Mouse (Mus musculus) forebrain, embryonic 12.5 days (tissue): Measurements from ENCODE around the gene 4930470P17Rik. TPM values are rescaled to one million over a fixed set of nuclear protein-coding genes. Genes with fewer than 3 reads are reported as not detected.
"Not testable (repeated sequence)": the region's sequence is repeated elsewhere in the genome, so short reads cannot be mapped to it uniquely, and the experiment has no call there.

Experiments
- ATAC-seq: fragments of 200-750 bp; cut with Nextera tagmentation; 2 replicates; pipeline ENCODE4 v1.8.0; 2017; ENCODE audit warnings: moderate TSS enrichment; ENCODE audit not compliant: low FRiP score
- H3K27ac ChIP-seq: fragments of 300-500 bp; sonication (generic); 2 replicates; pipeline ENCODE4 v1.5.1; 2016; ENCODE audit warnings: mild to moderate bottlenecking
- H3K27me3 ChIP-seq: fragments of 300-500 bp; sonication (generic); 2 replicates; pipeline ENCODE4 v1.6.1; 2016; ENCODE audit warnings: mild to moderate bottlenecking
- H3K36me3 ChIP-seq: fragments of 300-500 bp; sonication (generic); replicated peaks from 2 replicates; pipeline ENCODE4 v1.6.1; 2016; ENCODE audit warnings: mild to moderate bottlenecking
- H3K4me1 ChIP-seq: fragments of 300-500 bp; sonication (generic); 2 replicates; pipeline ENCODE4 v1.6.1; 2016
- H3K4me2 ChIP-seq: fragments of 300-500 bp; sonication (generic); 2 replicates; pipeline ENCODE4 v1.6.1; 2016; ENCODE audit warnings: mild to moderate bottlenecking, moderate library complexity
- H3K4me3 ChIP-seq: fragments of 300-500 bp; sonication (generic); replicated peaks from 2 replicates; pipeline ENCODE4 v1.5.1; 2016; ENCODE audit warnings: mild to moderate bottlenecking
- H3K9ac ChIP-seq: fragments of 300-500 bp; sonication (generic); 2 replicates; pipeline ENCODE4 v1.6.1; 2016; ENCODE audit warnings: mild to moderate bottlenecking
- H3K9me3 ChIP-seq: fragments of 300-500 bp; sonication (generic); 2 replicates; pipeline ENCODE4 v1.6.1; 2016
- WGBS: fragments of 180-500 bp; shearing (Covaris S2); methylation state at CpG from one replicate; pipeline ENCODE4 v1.1.7; 2016; 5-methylcytosine and 5-hydroxymethylcytosine counted together
- polyA plus RNA-seq: library from polyadenylated mRNA; unstranded; fragments of >200 nt; fragmentation: Nextera tagmentation; extraction: Ambion mirVana; gene quantifications from 2 replicates; pipeline ENCODE4 v1.2.1, GENCODE M21; 2016

4930470P17Rik gene
- not detected in 2 replicates for polyA plus RNA-seq

GRCm38 (mm10) chr2:170601917-170602316 lies at the start of gene 4930470P17Rik:
4930470P17Rik (minus strand) TSS chr2:170602017.
- Histone ChIP-seq H3K4me3 (no peak within 1 kb of the TSS), H3K9ac (no peak within 1 kb of the TSS), H3K4me1 (no peaks in the 10 kb centered on the region), H3K4me2 (no peak within 1 kb of the TSS), H3K36me3 (no peaks in the 10 kb centered on the region), H3K9me3 (no peaks in the 10 kb centered on the region), H3K27ac (no peak within 1 kb of the TSS), H3K27me3 (no peaks in the 10 kb centered on the region)
- WGBS, result 80% methylated on average over 9 of the region's 9 CpGs
- no peak for ATAC-seq

GRCm38 (mm10) chr2:170651483-170651882 lies 49.7 kb upstream of the 4930470P17Rik start:
- no peaks in the 10 kb centered on the region for H3K9me3 ChIP-seq
- no peak overlapping the region for H3K9ac ChIP-seq
- H3K36me3 ChIP-seq, result no peaks in the 10 kb centered on the region
- no peaks in the 10 kb centered on the region for H3K27me3 ChIP-seq
- H3K27ac ChIP-seq, result no peak overlapping the region
- WGBS, result 81% methylated on average over 1 of the region's 1 CpGs
- ATAC-seq, result no peak
- no peak overlapping the region for H3K4me3 ChIP-seq
- H3K4me2 ChIP-seq, result no peak overlapping the region
- H3K4me1 ChIP-seq, result peaks cover 8% of the 10 kb centered on the region; the same call in 1 of the 2 replicates

GRCm38 (mm10) chr2:170648542-170648941 lies 46.7 kb upstream of the 4930470P17Rik start:
- no peak for ATAC-seq
- H3K4me3 ChIP-seq, result no peak overlapping the region
- H3K27ac ChIP-seq, result no peak overlapping the region
- H3K4me2 ChIP-seq, result no peak overlapping the region
- H3K9ac ChIP-seq, result no peak overlapping the region
- no peaks in the 10 kb centered on the region for H3K9me3 ChIP-seq
- H3K36me3 ChIP-seq, result no peaks in the 10 kb centered on the region
- no peaks in the 10 kb centered on the region for H3K27me3 ChIP-seq
- WGBS, result 85% methylated on average over 11 of the region's 11 CpGs
- H3K4me1 ChIP-seq, result peaks cover 4% of the 10 kb centered on the region; the same call in 1 of the 2 replicates

- Histone ChIP-seq H3K27ac (no peak overlapping the region), H3K27me3 (no peaks in the 10 kb centered on the region), H3K4me1 (peaks cover 19% of the 10 kb centered on the region), H3K9ac (no peak overlapping the region), H3K36me3 (no peaks in the 10 kb centered on the region), H3K4me3 (no peak overlapping the region), H3K9me3 (no peaks in the 10 kb centered on the region), H3K4me2 (no peak overlapping the region)
- 92% methylated on average over 6 of the region's 6 CpGs for WGBS
- no peak for ATAC-seq
Measured at GRCm38 (mm10) chr2:170646201-170646600, 44.4 kb upstream of the 4930470P17Rik start.

- peak; percentile 52; the same call in 1 of the 2 replicates for ATAC-seq
- no peaks in the 10 kb centered on the region for H3K9me3 ChIP-seq
- no peaks in the 10 kb centered on the region for H3K36me3 ChIP-seq
- H3K27me3 ChIP-seq, result no peaks in the 10 kb centered on the region
- peak overlapping the region; percentile 62 for H3K27ac ChIP-seq
- no peak overlapping the region for H3K4me3 ChIP-seq
- WGBS, result 6% methylated on average over 4 of the region's 4 CpGs
- H3K4me1 ChIP-seq, result peaks cover 40% of the 10 kb centered on the region
- H3K4me2 ChIP-seq, result no peak overlapping the region
- H3K9ac ChIP-seq, result no peak overlapping the region
Measured at GRCm38 (mm10) chr2:170642338-170642806, 40.6 kb upstream of the 4930470P17Rik start.

- H3K27ac ChIP-seq, result 0 out of 2 replicates have a peak overlapping the region, but pooled peaks have one; percentile 31
Measured at GRCm38 (mm10) chr2:170640281-170640680, 38.5 kb upstream of the 4930470P17Rik start.

GRCm38 (mm10) chr2:170638746-170639145 lies 36.9 kb upstream of the 4930470P17Rik start:
- Histone ChIP-seq H3K9ac (no peak overlapping the region), H3K4me2 (no peak overlapping the region), H3K4me3 (no peak overlapping the region), H3K4me1 (peaks cover 49% of the 10 kb centered on the region), H3K27me3 (no peaks in the 10 kb centered on the region), H3K9me3 (no peaks in the 10 kb centered on the region), H3K27ac (0 out of 2 replicates have a peak overlapping the region, but pooled peaks have one; percentile 46), H3K36me3 (no peaks in the 10 kb centered on the region)
- 57% methylated on average over 8 of the region's 8 CpGs for WGBS
- no peak for ATAC-seq

More at GRCm38 (mm10) chr2:170640281-170640680, 38.5 kb upstream of the 4930470P17Rik start:
- WGBS, result 91% methylated on average over 11 of the region's 11 CpGs
- H3K4me1 ChIP-seq, result peaks cover 47% of the 10 kb centered on the region
- H3K36me3 ChIP-seq, result no peaks in the 10 kb centered on the region
- H3K9ac ChIP-seq, result no peak overlapping the region
- no peak overlapping the region for H3K4me2 ChIP-seq
- no peak for ATAC-seq
- no peaks in the 10 kb centered on the region for H3K9me3 ChIP-seq
- no peak overlapping the region for H3K4me3 ChIP-seq
- no peaks in the 10 kb centered on the region for H3K27me3 ChIP-seq

- no peaks in the 10 kb centered on the region for H3K9me3 ChIP-seq
- H3K4me3 ChIP-seq, result no peak overlapping the region
- H3K27me3 ChIP-seq, result no peaks in the 10 kb centered on the region
- ATAC-seq, result peak; percentile 70
- no peaks in the 10 kb centered on the region for H3K36me3 ChIP-seq
- no peak overlapping the region for H3K4me2 ChIP-seq
- H3K27ac ChIP-seq, result no peak overlapping the region
- H3K9ac ChIP-seq, result no peak overlapping the region
- WGBS, result 96% methylated on average over 2 of the region's 2 CpGs
- H3K4me1 ChIP-seq, result peaks cover 12% of the 10 kb centered on the region
Measured at GRCm38 (mm10) chr2:170632998-170633622, 31.3 kb upstream of the 4930470P17Rik start.

- Histone ChIP-seq H3K27ac (no peak overlapping the region), H3K9ac (no peak overlapping the region), H3K4me3 (no peak overlapping the region), H3K9me3 (no peaks in the 10 kb centered on the region), H3K36me3 (no peaks in the 10 kb centered on the region), H3K4me2 (no peak overlapping the region), H3K4me1 (peaks cover 9% of the 10 kb centered on the region), H3K27me3 (no peaks in the 10 kb centered on the region)
- ATAC-seq, result no peak
Measured at GRCm38 (mm10) chr2:170632386-170632785, 30.6 kb upstream of the 4930470P17Rik start.

- no peak overlapping the region for H3K27ac ChIP-seq
- no peak overlapping the region for H3K4me3 ChIP-seq
- ATAC-seq, result no peak
- no peaks in the 10 kb centered on the region for H3K36me3 ChIP-seq
- H3K4me2 ChIP-seq, result no peak overlapping the region
- no peaks in the 10 kb centered on the region for H3K9me3 ChIP-seq
- H3K4me1 ChIP-seq, result peaks cover 5% of the 10 kb centered on the region; the same call in 1 of the 2 replicates
- H3K9ac ChIP-seq, result no peak overlapping the region
- 98% methylated on average over 1 of the region's 1 CpGs for WGBS
- no peaks in the 10 kb centered on the region for H3K27me3 ChIP-seq
Measured at GRCm38 (mm10) chr2:170631375-170631774, 29.6 kb upstream of the 4930470P17Rik start.

- Histone ChIP-seq H3K27ac (no peak overlapping the region), H3K4me2 (no peak overlapping the region), H3K9me3 (no peaks in the 10 kb centered on the region), H3K4me3 (no peak overlapping the region), H3K36me3 (no peaks in the 10 kb centered on the region), H3K9ac (no peak overlapping the region), H3K4me1 (peaks cover 4% of the 10 kb centered on the region; the same call in 1 of the 2 replicates), H3K27me3 (no peaks in the 10 kb centered on the region)
- WGBS, result 91% methylated on average over 11 of the region's 11 CpGs
- ATAC-seq, result no peak
Measured at GRCm38 (mm10) chr2:170630553-170630952, 28.7 kb upstream of the 4930470P17Rik start.

GRCm38 (mm10) chr2:170627991-170628390 lies 26.2 kb upstream of the 4930470P17Rik start:
- H3K9ac ChIP-seq, H3K4me3 ChIP-seq, H3K36me3 ChIP-seq, H3K4me1 ChIP-seq, H3K9me3 ChIP-seq, H3K27me3 ChIP-seq, ATAC-seq, H3K27ac ChIP-seq, H3K4me2 ChIP-seq: not testable (repeated sequence)
- 88% methylated on average over 11 of the region's 11 CpGs for WGBS
